In the genomic region with DNA sequence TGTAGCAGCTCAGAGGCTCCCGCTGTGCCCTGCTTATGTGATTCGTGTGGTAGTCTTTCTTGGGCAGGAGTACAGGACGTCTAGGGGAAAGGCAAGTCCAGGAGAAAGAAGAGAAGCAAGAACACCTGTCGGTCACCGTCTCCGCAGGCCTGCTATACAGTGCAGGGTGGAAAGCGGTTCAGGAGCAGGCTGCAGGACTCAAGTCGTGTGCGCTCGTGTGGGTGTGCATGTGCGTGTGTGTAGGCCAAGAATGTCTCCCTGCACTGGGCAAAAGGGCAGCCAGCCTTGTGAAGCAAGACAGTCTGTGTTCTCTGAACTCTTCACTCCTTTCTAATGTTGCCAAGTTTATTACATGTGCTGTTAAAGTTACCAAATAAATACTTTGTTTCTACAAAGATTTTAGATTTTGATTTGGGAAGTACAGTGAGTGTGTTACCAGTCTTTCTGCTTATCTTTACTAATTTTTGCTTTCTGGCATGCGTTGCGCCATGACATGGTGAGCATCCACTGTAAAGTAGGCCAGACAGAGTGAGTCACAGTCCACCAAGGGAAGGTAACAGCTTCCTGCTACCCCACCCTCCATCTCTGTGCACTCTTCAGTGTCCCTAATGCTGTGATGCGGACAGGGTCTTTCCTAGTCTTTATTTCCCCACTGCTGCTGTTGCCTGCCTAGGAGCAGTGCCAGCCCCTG, we compare ENCODE assay signal across 11 mouse cellular contexts.
DNase-seq lines count a peak whose midpoint lies in the region; ATAC-seq and TF ChIP-seq lines count a peak whose summit lies in the region.
"Had no signal": no experiment of that assay in that cellular context is flagged by ENCODE, and none has a peak within 500 bp of the region (broad histone marks: within the 10 kb centered on the region; RNA-seq: fewer than 3 reads in every experiment).

No protein-coding gene starts in this region.

- H3K9ac ChIP-seq in MEL (ENCODE audit: control insufficient read depth, low read depth, low read length, poor library complexity, severe bottlenecking), result no peak overlapping the region
- H3K9ac ChIP-seq: embryonic facial prominence, embryonic 12.5 days had no signal

- no peak for TF ChIP-seq CTCF in layer of hippocampus, adult 2 months (conservative IDR thresholded peaks at IDR 0.05)
- TF ChIP-seq CTCF in MEL (IDR thresholded peaks at IDR 0.05 in 2 of 3, conservative IDR thresholded peaks at IDR 0.05 in 1 of 3; ENCODE audit: control insufficient read depth in 1 of 3, insufficient read depth in 1 of 3, low read depth in 2 of 3, low read length in 3 of 3, poor library complexity in 1 of 3, severe bottlenecking in 1 of 3), result no peak
- no peak for TF ChIP-seq CTCF in Patski (IDR thresholded peaks at IDR 0.05)

- no peak for TF ChIP-seq RAD21 in MEL (IDR thresholded peaks at IDR 0.05; ENCODE audit: low read depth, low read length)

- H3K9me3 ChIP-seq in MEL (replicated peaks; ENCODE audit: insufficient read depth, low read length), result no peaks in the 10 kb centered on the region
- H3K9me3 ChIP-seq: embryonic facial prominence, embryonic 12.5 days had no signal

- peaks cover 0 to 2% of the 10 kb centered on the region in 2 experiments; a peak in 1 of 4 replicates for H3K36me3 ChIP-seq in MEL (ENCODE audit: control insufficient read depth in 1 of 2, insufficient read depth in 2 of 2, low read length in 2 of 2)
- H3K36me3 ChIP-seq: embryonic facial prominence, embryonic 12.5 days had no signal

- CTCF ChIA-PET in Patski (lab: Charles Lee), result no interaction called here

- no peak for TF ChIP-seq POLR2A in MEL (IDR thresholded peaks at IDR 0.05; ENCODE audit: control insufficient read depth in 1 of 2, insufficient read depth in 1 of 2, low read depth in 1 of 2, low read length in 2 of 2, poor library complexity in 1 of 2)

- H3K79me2 ChIP-seq in MEL (ENCODE audit: control insufficient read depth, insufficient read depth, low read length, poor library complexity), result no peaks in the 10 kb centered on the region

- in situ Hi-C loops in Patski (cut with MboI; ENCODE audit: low pct_unique_long_range_greater_than_20kb), result no loop called here

- no peaks in the 10 kb centered on the region for H3K4me1 ChIP-seq in MEL (ENCODE audit: control insufficient read depth in 1 of 2, insufficient read depth in 2 of 2, low read length in 2 of 2)

- H3K27me3 ChIP-seq in MEL (ENCODE audit: control insufficient read depth in 1 of 2, insufficient read depth in 2 of 2, low read length in 2 of 2) (no peaks in the 10 kb centered on the region), Patski (no peaks in the 10 kb centered on the region)
- H3K27me3 ChIP-seq: embryonic facial prominence, embryonic 12.5 days had no signal

- ATAC-seq in Patski, result peak; percentile 90
- no peak for ATAC-seq in activated CD4-positive, CD25-positive, alpha-beta regulatory T cell, adult 4 months

- no peak for DNase-seq in layer of hippocampus, adult 2 months (ENCODE audit: low spot score in 2 of 2)
- no peak for DNase-seq in layer of hippocampus, adult 11-12 months (ENCODE audit: low spot score)
- peak; percentile 17 for DNase-seq in MEL (ENCODE audit: low read depth, low spot score)
- peak; percentile 44 for DNase-seq in Patski (ENCODE audit: low read depth, low spot score)
- peak; percentile 63 to 69 for DNase-seq in kidney, adult 8-10 months
- no peak for DNase-seq in ovary, postnatal 14 days (ENCODE audit: low spot score)
- DNase-seq in retina, postnatal 1 day, result no peak
- DNase-seq: heart, postnatal 4 days; lung, adult 2 months had no signal

- POLR2A ChIA-PET in Patski (lab: Charles Lee), result no interaction called here

- peak overlapping the region; percentile 32; the same call in 1 of the 2 replicates for H3K27ac ChIP-seq in layer of hippocampus, adult 2 months
- H3K27ac ChIP-seq in MEL (ENCODE audit: control insufficient read depth, low read depth, low read length), result no peak overlapping the region
- H3K27ac ChIP-seq: embryonic facial prominence, embryonic 12.5 days had no signal

- H3K4me3 ChIP-seq in layer of hippocampus, adult 2 months, result no peak overlapping the region
- no peak overlapping the region for H3K4me3 ChIP-seq in MEL (ENCODE audit: control insufficient read depth in 1 of 2, insufficient read depth in 1 of 2, low read depth in 2 of 2, low read length in 2 of 2)
- H3K4me3 ChIP-seq: embryonic facial prominence, embryonic 12.5 days had no signal

- no peak for TF ChIP-seq EP300 in MEL (IDR thresholded peaks at IDR 0.05; ENCODE audit: low read depth in 1 of 2, low read length in 2 of 2)

TF ChIP-seq in MEL, 35 proteins besides CTCF, POLR2A, EP300 and RAD21:
- TF ChIP-seq USF1 (IDR thresholded peaks at IDR 0.05; ENCODE audit: low read depth, low read length) (no peak), GABPA (IDR thresholded peaks at IDR 0.05; ENCODE audit: low read depth, low read length) (no peak), POLR2AphosphoS5 (IDR thresholded peaks at IDR 0.05; ENCODE audit: borderline replicate concordance, low read depth, low read length) (no peak), SMC3 (IDR thresholded peaks at IDR 0.05; ENCODE audit: low read depth, low read length) (no peak), RCOR1 (IDR thresholded peaks at IDR 0.05; ENCODE audit: low read depth, low read length) (no peak), BHLHE40 (IDR thresholded peaks at IDR 0.05; ENCODE audit: borderline replicate concordance, low read depth, low read length) (no peak), MEF2A (IDR thresholded peaks at IDR 0.05; ENCODE audit: extremely low read depth, insufficient replicate concordance, low read depth, low read length, poor library complexity, severe bottlenecking) (no peak), E2F4 (IDR thresholded peaks at IDR 0.05; ENCODE audit: borderline replicate concordance, low read depth, low read length) (no peak), POLR2AphosphoS2 (IDR thresholded peaks at IDR 0.05; ENCODE audit: low read length) (no peak), ZNF384 (IDR thresholded peaks at IDR 0.05; ENCODE audit: low read depth, low read length) (no peak), ETS1 (IDR thresholded peaks at IDR 0.05; ENCODE audit: low read depth, low read length) (no peak), TAL1 (IDR thresholded peaks at IDR 0.05; ENCODE audit: low read length) (no peak), MYB (IDR thresholded peaks at IDR 0.05; ENCODE audit: low read depth, low read length) (no peak), USF2 (IDR thresholded peaks at IDR 0.05; ENCODE audit: borderline replicate concordance in 1 of 2, insufficient read depth in 1 of 2, low read depth in 1 of 2, low read length in 2 of 2) (no peak), CHD1 (IDR thresholded peaks at IDR 0.05; ENCODE audit: low read depth, low read length) (no peak), ELF1 (IDR thresholded peaks at IDR 0.05; ENCODE audit: low read depth, low read length) (no peak), CHD2 (IDR thresholded peaks at IDR 0.05; ENCODE audit: low read length) (no peak), ZC3H11A (IDR thresholded peaks at IDR 0.05; ENCODE audit: low read depth, low read length) (no peak), TCF12 (IDR thresholded peaks at IDR 0.05; ENCODE audit: low read depth, low read length) (no peak)

Comparison
In these comparisons a context has a peak if more than half of its experiments do, and no peak if none do; other contexts are left out.
1. DNase-seq: peak in MEL (single experiment), Patski (single experiment) and kidney, adult 8-10 months (2 of 2); none in layer of hippocampus, adult 2 months (0 of 2), layer of hippocampus, adult 11-12 months (single experiment), ovary, postnatal 14 days (single experiment) and retina, postnatal 1 day (single experiment).